Mouse (Mus musculus) neural tube, embryonic 10.5 days (tissue): ENCODE data around the gene Golga4.

ENCODE experiments used
- DNase-seq: peaks from one replicate; pipeline ENCODE4 v3.0.0-alpha.2; 2017; ENCODE audit warnings: low spot score; ENCODE audit errors: extremely low spot score

Gene Golga4

DNA sequence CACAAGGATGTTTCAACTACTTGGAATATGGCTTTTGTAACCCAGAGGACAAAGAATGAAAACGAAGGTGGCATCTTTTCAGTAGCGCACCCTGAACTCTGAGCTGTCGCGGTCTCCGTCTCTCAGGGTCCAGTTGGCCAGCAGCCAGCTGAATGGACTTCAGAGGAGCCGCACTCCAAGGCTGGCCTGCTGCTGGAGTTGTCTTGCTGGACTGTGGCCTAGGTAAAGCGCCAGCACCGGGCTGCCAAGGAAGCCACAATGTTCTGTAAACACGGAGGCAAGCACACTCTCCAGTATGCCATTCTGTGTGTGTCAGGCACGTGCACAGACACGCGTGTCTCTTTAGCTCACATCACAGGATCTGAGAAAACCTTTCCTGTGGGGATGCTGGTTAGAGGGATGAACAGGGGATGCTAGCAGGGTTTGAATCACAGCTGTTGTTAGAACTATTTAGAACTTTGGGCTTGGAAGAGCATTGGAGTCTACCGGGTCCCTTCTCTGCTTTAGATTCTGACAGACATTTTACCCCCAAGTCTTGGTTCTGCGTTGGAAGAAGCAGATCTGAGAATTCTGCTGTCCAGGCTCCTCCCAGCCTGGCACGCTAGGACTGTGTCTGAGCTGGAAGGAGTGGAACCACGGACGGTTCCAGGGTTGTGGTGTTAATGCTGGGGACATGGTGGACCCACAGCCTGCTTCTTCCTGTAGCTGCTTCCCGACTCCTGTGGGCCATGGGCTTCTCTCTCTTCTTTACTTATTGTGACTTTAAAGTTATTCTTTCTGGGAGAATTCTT, 116.5 kb downstream of the Golga4 start:
- no peak for DNase-seq

DNA sequence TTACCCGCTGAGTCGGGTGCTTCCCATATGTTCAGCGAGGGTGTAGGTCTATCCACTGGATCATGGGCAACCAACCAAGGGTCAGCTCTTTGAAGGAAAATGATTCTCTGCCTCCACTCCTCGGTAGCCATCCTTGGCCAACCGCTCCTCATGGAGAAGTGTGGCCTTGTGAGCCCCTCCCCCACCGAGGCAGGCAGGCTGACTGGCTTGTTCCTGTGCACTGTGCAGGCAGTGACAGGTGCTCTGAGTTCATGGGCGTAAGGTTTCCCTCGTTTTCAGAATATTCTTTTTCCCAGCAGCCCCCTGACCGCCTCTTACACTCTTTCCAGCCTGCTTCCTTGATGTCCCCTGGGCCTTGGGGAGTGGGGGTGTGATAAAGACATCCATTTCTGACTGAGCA, 117.4 kb downstream of the Golga4 start:
- no peak for DNase-seq

DNA sequence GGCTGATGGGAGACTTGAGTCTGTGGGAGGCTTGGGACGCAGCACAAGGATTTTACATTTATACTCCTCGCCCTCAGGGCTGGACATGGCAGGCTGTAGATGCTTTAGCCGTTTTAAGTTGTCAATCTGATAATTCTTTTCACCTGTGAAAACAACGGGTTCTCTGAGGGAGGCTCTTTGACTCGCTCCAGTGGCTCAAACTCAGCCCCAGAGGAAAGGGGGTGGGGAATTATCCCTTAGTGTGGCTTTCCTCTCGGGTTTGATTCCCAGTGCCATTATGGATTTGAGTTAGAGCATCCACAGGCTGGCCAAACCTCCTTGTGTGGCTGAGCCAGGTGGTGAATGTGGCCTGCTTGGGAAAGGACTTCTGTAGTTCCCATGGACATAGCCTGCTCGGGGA, 118.1 kb downstream of the Golga4 start:
- DNase-seq, result peak; percentile 50

DNA sequence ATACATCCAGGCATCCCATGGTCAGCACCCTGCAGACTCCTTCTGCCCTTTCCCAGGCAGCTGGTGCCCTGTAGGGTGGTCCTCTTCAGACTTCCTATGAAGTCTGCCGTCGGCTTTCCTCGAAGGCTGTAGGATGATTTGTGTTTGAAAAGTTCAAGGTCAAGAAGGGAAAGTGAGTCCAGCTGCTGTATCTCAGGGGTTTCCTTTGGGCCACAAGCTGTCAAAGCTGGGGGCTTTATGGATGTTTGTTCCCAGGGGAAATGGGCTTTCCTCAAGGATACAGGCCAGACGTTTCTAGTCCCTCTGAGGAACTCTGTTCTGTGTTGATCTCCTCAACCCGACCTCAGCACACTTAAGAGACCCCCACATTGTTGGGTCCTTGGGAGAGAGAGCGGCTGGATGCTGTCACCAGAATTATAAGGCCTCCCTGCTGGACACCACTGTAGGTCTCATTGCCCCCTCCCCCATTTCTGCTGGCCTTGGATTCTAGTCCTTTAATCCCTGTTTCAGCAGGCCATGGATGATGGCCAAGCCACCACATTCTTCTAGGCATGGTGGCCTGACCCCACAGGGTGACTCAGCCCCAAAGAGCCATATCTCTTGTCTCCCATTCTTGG, 123.8 kb downstream of the Golga4 start:
- peak; percentile 47 for DNase-seq
